Mouse (Mus musculus): ENCODE measurements around the gene Apoh. TPM values are rescaled to one million over a fixed set of nuclear protein-coding genes. Genes with fewer than 3 reads are reported as not detected.

Gene Apoh
- total and polyA plus RNA-seq, 3 experiments, result not detected

- Histone ChIP-seq H3K79me2 (ENCODE audit: control insufficient read depth, insufficient read depth, low read length, poor library complexity) (no peaks in the 10 kb centered on the region), H3K27me3 (ENCODE audit: control insufficient read depth in 1 of 2, insufficient read depth in 2 of 2, low read length in 2 of 2) (peaks cover 0 to 2% of the 10 kb centered on the region in 2 experiments; a peak in 1 of 4 replicates), H3K27ac (ENCODE audit: control insufficient read depth, low read depth, low read length) (no peak overlapping the region), H3K9ac (ENCODE audit: control insufficient read depth, low read depth, low read length, poor library complexity, severe bottlenecking) (peak overlapping the region; percentile 11), H3K9me3 (replicated peaks; ENCODE audit: insufficient read depth, low read length) (no peaks in the 10 kb centered on the region), H3K36me3 (ENCODE audit: control insufficient read depth in 1 of 2, insufficient read depth in 2 of 2, low read length in 2 of 2) (peaks cover 0 to 14% of the 10 kb centered on the region in 2 experiments; a peak in 2 of 4 replicates), H3K4me1 (ENCODE audit: control insufficient read depth in 1 of 2, insufficient read depth in 2 of 2, low read length in 2 of 2) (peaks cover 11 to 27% of the 10 kb centered on the region in 2 experiments), H3K4me3 (ENCODE audit: control insufficient read depth in 1 of 2, insufficient read depth in 1 of 2, low read depth in 2 of 2, low read length in 2 of 2) (peak overlapping the region; percentile 40 to 49)
- TF ChIP-seq NELFE (IDR thresholded peaks at IDR 0.05; ENCODE audit: low read depth, low read length), result no peak
- peak in 1 of 2 experiments; percentile 5; a peak in 1 of 4 replicates for TF ChIP-seq EP300 (IDR thresholded peaks at IDR 0.05; ENCODE audit: low read depth in 1 of 2, low read length in 2 of 2)
- 0 out of 2 replicates have a peak, but pooled peaks have one; percentile 8 for TF ChIP-seq ETS1 (IDR thresholded peaks at IDR 0.05; ENCODE audit: low read depth, low read length)
- DNase-seq (ENCODE audit: low read depth, low spot score), result peak; percentile 89
Measured at GRCm38 (mm10) chr11:108420751-108421150, 77.6 kb downstream of the Apoh start.

DNA sequence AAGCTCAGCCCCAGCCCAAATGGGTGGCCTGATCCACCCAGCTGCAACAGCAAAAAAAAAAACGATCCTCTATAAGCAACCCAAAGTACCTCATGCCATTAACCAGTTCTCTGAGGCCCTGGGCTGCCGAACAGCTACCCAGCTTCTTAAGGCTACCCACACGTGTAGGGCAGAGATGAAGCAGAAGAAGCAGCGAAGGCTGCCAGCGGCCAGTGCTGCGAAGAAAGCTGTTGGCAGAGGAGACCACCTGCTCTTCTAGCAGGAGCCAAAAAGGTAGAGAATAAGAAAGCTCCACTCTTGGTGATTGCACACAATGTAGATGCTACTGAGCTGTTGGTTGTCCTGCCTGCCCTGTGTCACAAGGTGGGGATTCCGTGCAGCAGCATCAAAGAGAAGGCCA, 80.1 kb downstream of the Apoh start:
- no peak overlapping the region for H3K27ac ChIP-seq (ENCODE audit: control insufficient read depth, low read depth, low read length)
- H3K4me1 ChIP-seq (ENCODE audit: control insufficient read depth in 1 of 2, insufficient read depth in 2 of 2, low read length in 2 of 2), result peaks cover 11 to 27% of the 10 kb centered on the region in 2 experiments
- no peaks in the 10 kb centered on the region for H3K79me2 ChIP-seq (ENCODE audit: control insufficient read depth, insufficient read depth, low read length, poor library complexity)
- H3K4me3 ChIP-seq (ENCODE audit: control insufficient read depth in 1 of 2, insufficient read depth in 1 of 2, low read depth in 2 of 2, low read length in 2 of 2), result no peak overlapping the region
- no peak for DNase-seq (ENCODE audit: low read depth, low spot score)
- H3K9ac ChIP-seq (ENCODE audit: control insufficient read depth, low read depth, low read length, poor library complexity, severe bottlenecking), result no peak overlapping the region
- TF ChIP-seq USF1 (IDR thresholded peaks at IDR 0.05; ENCODE audit: low read depth, low read length) (no peak), POLR2AphosphoS2 (IDR thresholded peaks at IDR 0.05; ENCODE audit: low read length) (no peak)
- H3K9me3 ChIP-seq (replicated peaks; ENCODE audit: insufficient read depth, low read length), result no peaks in the 10 kb centered on the region
- H3K36me3 ChIP-seq (ENCODE audit: control insufficient read depth in 1 of 2, insufficient read depth in 2 of 2, low read length in 2 of 2), result peaks cover 0 to 14% of the 10 kb centered on the region in 2 experiments; a peak in 2 of 4 replicates
- H3K27me3 ChIP-seq (ENCODE audit: control insufficient read depth in 1 of 2, insufficient read depth in 2 of 2, low read length in 2 of 2), result peaks cover 0 to 2% of the 10 kb centered on the region in 2 experiments; a peak in 2 of 4 replicates

GRCm38 (mm10) chr11:108424111-108424510, 81.0 kb downstream of the Apoh start:
- Histone ChIP-seq H3K9me3 (replicated peaks; ENCODE audit: insufficient read depth, low read length) (no peaks in the 10 kb centered on the region), H3K79me2 (ENCODE audit: control insufficient read depth, insufficient read depth, low read length, poor library complexity) (no peaks in the 10 kb centered on the region), H3K27ac (ENCODE audit: control insufficient read depth, low read depth, low read length) (no peak overlapping the region), H3K4me1 (ENCODE audit: control insufficient read depth in 1 of 2, insufficient read depth in 2 of 2, low read length in 2 of 2) (peaks cover 11 to 23% of the 10 kb centered on the region in 2 experiments), H3K9ac (ENCODE audit: control insufficient read depth, low read depth, low read length, poor library complexity, severe bottlenecking) (peak overlapping the region; percentile 24; the same call in 1 of the 2 replicates), H3K36me3 (ENCODE audit: control insufficient read depth in 1 of 2, insufficient read depth in 2 of 2, low read length in 2 of 2) (peaks cover 0 to 12% of the 10 kb centered on the region in 2 experiments; a peak in 2 of 4 replicates), H3K4me3 (ENCODE audit: control insufficient read depth in 1 of 2, insufficient read depth in 1 of 2, low read depth in 2 of 2, low read length in 2 of 2) (peak overlapping the region in 1 of 2 experiments; percentile 34; a peak in 1 of 4 replicates), H3K27me3 (ENCODE audit: control insufficient read depth in 1 of 2, insufficient read depth in 2 of 2, low read length in 2 of 2) (peaks cover 0 to 2% of the 10 kb centered on the region in 2 experiments; a peak in 2 of 4 replicates)
- TF ChIP-seq RCOR1 (IDR thresholded peaks at IDR 0.05; ENCODE audit: low read depth, low read length) (no peak), ZKSCAN1 (IDR thresholded peaks at IDR 0.05; ENCODE audit: low read depth, low read length) (no peak), CHD2 (IDR thresholded peaks at IDR 0.05; ENCODE audit: low read length) (no peak), TBP (IDR thresholded peaks at IDR 0.05; ENCODE audit: low read depth, low read length) (no peak), TCF12 (IDR thresholded peaks at IDR 0.05; ENCODE audit: low read depth, low read length) (no peak), MYB (IDR thresholded peaks at IDR 0.05; ENCODE audit: low read depth, low read length) (no peak), MYC (IDR thresholded peaks at IDR 0.05; ENCODE audit: low read depth, low read length) (no peak), GATA1 (IDR thresholded peaks at IDR 0.05; ENCODE audit: low read depth, low read length) (no peak), ZMIZ1 (IDR thresholded peaks at IDR 0.05; ENCODE audit: low read depth, low read length) (no peak), ELF1 (IDR thresholded peaks at IDR 0.05; ENCODE audit: low read depth, low read length) (no peak), NELFE (IDR thresholded peaks at IDR 0.05; ENCODE audit: low read depth, low read length) (no peak), ETS1 (IDR thresholded peaks at IDR 0.05; ENCODE audit: low read depth, low read length) (no peak), SMC3 (IDR thresholded peaks at IDR 0.05; ENCODE audit: low read depth, low read length) (no peak), POLR2A (IDR thresholded peaks at IDR 0.05; ENCODE audit: control insufficient read depth in 1 of 2, insufficient read depth in 1 of 2, low read depth in 1 of 2, low read length in 2 of 2, poor library complexity in 1 of 2) (no peak), HCFC1 (IDR thresholded peaks at IDR 0.05; ENCODE audit: low read depth, low read length) (no peak), MEF2A (IDR thresholded peaks at IDR 0.05; ENCODE audit: extremely low read depth, insufficient replicate concordance, low read depth, low read length, poor library complexity, severe bottlenecking) (no peak), SIN3A (IDR thresholded peaks at IDR 0.05; ENCODE audit: low read length) (no peak), POLR2AphosphoS2 (IDR thresholded peaks at IDR 0.05; ENCODE audit: low read length) (no peak)
- DNase-seq (ENCODE audit: low read depth, low spot score), result peak; percentile 16

All from MEL (cell line).